ENCODE assay signal across 10 mouse cellular contexts in genomic region chr9:99479181-99479711, GRCm38 (mm10). TPM values are rescaled to one million over a fixed set of nuclear protein-coding genes. Genes with fewer than 3 reads are reported as not detected.
DNase-seq lines count a peak whose midpoint lies in the region; ATAC-seq lines count a peak whose summit lies in the region.
"Had no signal": no experiment of that assay in that cellular context is flagged by ENCODE, and none has a peak within 500 bp of the region (broad histone marks: within the 10 kb centered on the region; RNA-seq: fewer than 3 reads in every experiment).

No protein-coding gene starts in this region.

- ATAC-seq in erythroblast, adult 5-6 weeks (replicated peaks; ENCODE audit: low FRiP score, poor library complexity, severe bottlenecking) = no peak
- ATAC-seq: midbrain, embryonic 16.5 days had no signal

- peak; percentile 90 for DNase-seq in heart, adult 11 months
- no peak for DNase-seq in heart, postnatal 25 days (ENCODE audit: low spot score)
- DNase-seq in A20 (ENCODE audit: low read depth, low spot score) = peak; percentile 90
- DNase-seq in cerebellum, postnatal 10 days = peak; percentile 71
- peak; percentile 7 to 56 for DNase-seq in left cerebral cortex, postnatal 10 days (ENCODE audit: extremely low spot score in 1 of 2, low spot score in 2 of 2)
- DNase-seq in gastrocnemius, postnatal 10 days = no peak
- DNase-seq in spleen, adult 18-20 months = no peak

- intact Hi-C loops in heart, postnatal 25 days (cut with DNase I) = no loop called here
- intact Hi-C loops in left cerebral cortex, postnatal 10 days (cut with DNase I) = no loop called here

RNA-seq across cellular contexts. Expression of gene Nme9, which starts 28.0 kb away (rescaled TPM):
- total RNA-seq in heart, postnatal 25 days (2021) = not detected
- not detected for total RNA-seq in left cerebral cortex, postnatal 10 days (2021)
- not detected for total RNA-seq in gastrocnemius, postnatal 10 days (2021)
- total RNA-seq in erythroblast, adult 5-6 weeks (2015; ENCODE audit: low replicate concordance) = not detected in 2 replicates
- total RNA-seq in erythroblast, adult 5-6 weeks (2017; ENCODE audit: low replicate concordance) = not detected in 2 replicates
- total RNA-seq: common myeloid progenitor, adult 5-6 weeks had no signal

RNA-seq across cellular contexts. Expression of gene Mras, which starts 42.1 kb away (rescaled TPM):
- 1 to 10 TPM; 4.8 to 6.8 TPM for total RNA-seq in heart, postnatal 25 days (2021)
- 10 to 100 TPM; 81.7 to 99.5 TPM for total RNA-seq in left cerebral cortex, postnatal 10 days (2021)
- 10 to 100 TPM in 1 of 2 experiments, 1 to 10 TPM in 1; 9.7 to 10.6 TPM for total RNA-seq in gastrocnemius, postnatal 10 days (2021)
- total RNA-seq in erythroblast, adult 5-6 weeks (2015; ENCODE audit: low replicate concordance) = 4.4 TPM in 1 of 2 replicates, not detected in the other
- total RNA-seq in erythroblast, adult 5-6 weeks (2017; ENCODE audit: low replicate concordance) = 1.3 and 2.7 TPM in 2 replicates

Comparison
In these comparisons a context has a peak if more than half of its experiments do, and no peak if none do; other contexts are left out.
1. DNase-seq: peak in heart, adult 11 months (single experiment), A20 (single experiment), cerebellum, postnatal 10 days (2 of 2) and left cerebral cortex, postnatal 10 days (2 of 2); none in heart, postnatal 25 days (single experiment), gastrocnemius, postnatal 10 days (single experiment) and spleen, adult 18-20 months (0 of 2).
2. RNA of gene Mras, which starts 42.1 kb away (total RNA-seq): 81.7 to 99.5 TPM in left cerebral cortex, postnatal 10 days; 9.7 to 10.6 TPM in gastrocnemius, postnatal 10 days, 4.8 to 6.8 TPM in heart, postnatal 25 days and 1.3 to 4.4 TPM in erythroblast, adult 5-6 weeks; every median in the first group is over 4 times any median in the second.